10 mouse cellular contexts compared by ENCODE assay signal in genomic region chr15:84065140-84065539, GRCm38 (mm10). TPM values are rescaled to one million over a fixed set of nuclear protein-coding genes. Genes with fewer than 3 reads are reported as not detected.
DNase-seq lines count a peak whose midpoint lies in the region; ATAC-seq lines count a peak whose summit lies in the region.
"Had no signal": no experiment of that assay in that cellular context is flagged by ENCODE, and none has a peak within 500 bp of the region (broad histone marks: within the 10 kb centered on the region; RNA-seq: fewer than 3 reads in every experiment).

Efcab6 (minus strand) TSS chr15:84065379.

- no peak within 1 kb of the TSS for H3K4me3 ChIP-seq in heart, embryonic 16.5 days (ENCODE audit: low read length)
- 0 out of 2 replicates have a peak within 1 kb of the TSS, but pooled peaks have one; percentile 18 for H3K4me3 ChIP-seq in intestine, embryonic 16.5 days (ENCODE audit: low read length)
- H3K4me3 ChIP-seq in neural tube, embryonic 13.5 days: peak within 1 kb of the TSS; percentile 36

- intact Hi-C loops in heart, postnatal 14 days (cut with DNase I): no loop called here

- no peak within 1 kb of the TSS for H3K27ac ChIP-seq in heart, embryonic 16.5 days (ENCODE audit: low read length)
- no peak within 1 kb of the TSS for H3K27ac ChIP-seq in intestine, embryonic 16.5 days (ENCODE audit: low read length)
- H3K27ac ChIP-seq in neural tube, embryonic 13.5 days (replicated peaks): no peak within 1 kb of the TSS

- no peaks in the 10 kb centered on the region for H3K36me3 ChIP-seq in heart, embryonic 16.5 days (ENCODE audit: control insufficient read depth, insufficient read depth)
- no peaks in the 10 kb centered on the region for H3K36me3 ChIP-seq in intestine, embryonic 16.5 days (ENCODE audit: control insufficient read depth, insufficient read depth, low read length)
- no peaks in the 10 kb centered on the region for H3K36me3 ChIP-seq in neural tube, embryonic 13.5 days

- 0 out of 2 replicates have a peak within 1 kb of the TSS, but pooled peaks have one; percentile 32 for H3K4me2 ChIP-seq in heart, embryonic 16.5 days (ENCODE audit: low read depth, low read length)
- H3K4me2 ChIP-seq in intestine, embryonic 16.5 days (ENCODE audit: low read depth, low read length): peak within 1 kb of the TSS; percentile 34
- peak within 1 kb of the TSS; percentile 67 for H3K4me2 ChIP-seq in neural tube, embryonic 13.5 days

- DNase-seq in heart, postnatal 14 days: no peak
- DNase-seq in embryo, embryonic 11 days: peak; percentile 73
- DNase-seq in adrenal gland, postnatal 36 days: no peak
- no peak for DNase-seq in Muller cell, postnatal 12 days (ENCODE audit: inconsistent ontology term)
- DNase-seq in gastrocnemius, adult 8-10 months (ENCODE audit: low spot score in 2 of 2): no peak

- 3% methylated on average over 28 of the region's 29 CpGs for WGBS in heart, embryonic 16.5 days
- 4% methylated on average over 29 of the region's 29 CpGs for WGBS in intestine, embryonic 16.5 days
- 2% methylated on average over 29 of the region's 29 CpGs for WGBS in neural tube, embryonic 13.5 days

- H3K27me3 ChIP-seq in heart, embryonic 16.5 days (ENCODE audit: control insufficient read depth, insufficient read depth, low read length): peaks cover 38% of the 10 kb centered on the region
- peaks cover 20% of the 10 kb centered on the region for H3K27me3 ChIP-seq in intestine, embryonic 16.5 days (replicated peaks; ENCODE audit: control insufficient read depth, insufficient read depth, low read length)
- H3K27me3 ChIP-seq in neural tube, embryonic 13.5 days: peaks cover 51% of the 10 kb centered on the region

- no peak for ATAC-seq in heart, embryonic 16.5 days (replicated peaks; ENCODE audit: extremely low read depth, insufficient read depth, low FRiP score)
- ATAC-seq in intestine, embryonic 16.5 days: no peak
- ATAC-seq in neural tube, embryonic 13.5 days (ENCODE audit: low read depth): peak; percentile 70

- H3K4me1 ChIP-seq in heart, embryonic 16.5 days (ENCODE audit: control insufficient read depth, insufficient read depth, low read length): no peaks in the 10 kb centered on the region
- peaks cover 2% of the 10 kb centered on the region; the same call in 1 of the 2 replicates for H3K4me1 ChIP-seq in intestine, embryonic 16.5 days (ENCODE audit: control insufficient read depth, insufficient read depth, low read length)
- peaks cover 25% of the 10 kb centered on the region for H3K4me1 ChIP-seq in neural tube, embryonic 13.5 days (replicated peaks)

- H3K9me3 ChIP-seq in heart, embryonic 16.5 days (replicated peaks; ENCODE audit: control insufficient read depth, low read length): peaks cover 11% of the 10 kb centered on the region
- H3K9me3 ChIP-seq in intestine, embryonic 16.5 days (ENCODE audit: control insufficient read depth, low read length): peaks cover 3% of the 10 kb centered on the region; the same call in 1 of the 2 replicates
- H3K9me3 ChIP-seq in neural tube, embryonic 13.5 days: no peaks in the 10 kb centered on the region

- no peak within 1 kb of the TSS for H3K9ac ChIP-seq in heart, embryonic 16.5 days (ENCODE audit: low read length)
- peak within 1 kb of the TSS; percentile 14; the same call in 1 of the 2 replicates for H3K9ac ChIP-seq in intestine, embryonic 16.5 days (ENCODE audit: low read depth, low read length)
- H3K9ac ChIP-seq in neural tube, embryonic 13.5 days: peak within 1 kb of the TSS; percentile 52; the same call in 1 of the 2 replicates

RNA-seq across cellular contexts. Expression of gene Efcab6, which starts in this region (rescaled TPM):
- 0.30 and 0.39 TPM in 2 replicates for polyA plus RNA-seq in heart, embryonic 16.5 days (2015; fragmentation: Nextera tagmentation; extraction: Ambion mirVana)
- total RNA-seq in heart, postnatal 14 days (2021): not detected
- polyA plus RNA-seq in intestine, embryonic 16.5 days (2015; fragmentation: Nextera tagmentation; extraction: Ambion mirVana): 0.05 and 0.18 TPM in 2 replicates
- polyA plus RNA-seq in neural tube, embryonic 13.5 days (2015; fragmentation: Nextera tagmentation; extraction: Ambion mirVana): 0.36 and 1.2 TPM in 2 replicates
- total RNA-seq in adrenal gland, postnatal 36 days (2021): not detected
- total RNA-seq in gastrocnemius, adult 8-10 months (2022): 1 to 10 TPM; 2.2 to 5.9 (median 4.6) TPM
- total RNA-seq: MEL had no signal
- polyA plus RNA-seq: spleen, adult 2 months had no signal
